Mouse (Mus musculus) liver, embryonic 14.5 days (tissue): ENCODE results near the gene Tbc1d14. TPM values are rescaled to one million over a fixed set of nuclear protein-coding genes. Genes with fewer than 3 reads are reported as not detected.

ENCODE experiments used
- ATAC-seq: fragments of 200-750 bp; cut with Nextera tagmentation; 2 replicates; pipeline ENCODE4 v1.8.0; 2017; ENCODE audit warnings: moderate number of reproducible peaks, mild to moderate bottlenecking, moderate library complexity; ENCODE audit not compliant: insufficient read depth
- DNase-seq, 3 experiments: peaks; one replicate each; pipeline ENCODE4 v3.0.0-alpha.2; 2012 to 2013; ENCODE audit warnings: low read depth in 3 of 3, low spot score in 3 of 3
- H3K27ac ChIP-seq: fragments of 300-500 bp; sonication (generic); 2 replicates; pipeline ENCODE4 v1.5.1; 2014; ENCODE audit warnings: moderate library complexity, mild to moderate bottlenecking, control low read depth, inconsistent platforms
- H3K27me3 ChIP-seq: fragments of 300-500 bp; sonication (generic); 2 replicates; pipeline ENCODE4 v1.6.1; 2014; ENCODE audit warnings: mild to moderate bottlenecking, low read length, moderate library complexity; ENCODE audit not compliant: control insufficient read depth, insufficient read depth
- H3K36me3 ChIP-seq: fragments of 300-500 bp; sonication (generic); replicated peaks from 2 replicates; pipeline ENCODE4 v1.6.1; 2014; ENCODE audit warnings: low read depth; ENCODE audit not compliant: control insufficient read depth, insufficient read depth
- H3K4me1 ChIP-seq, 2 experiments: fragments of 200-500 bp in 1 of 2; fragments of 300-500 bp in 1 of 2; sonication (generic) in 1 of 2; replicated peaks; 2 replicates each; pipeline ENCODE4 v1.6.1; 2012 to 2014; ENCODE audit warnings: antibody characterized with exemption in 1 of 2, inconsistent platforms in 1 of 2, low read length in 1 of 2; ENCODE audit not compliant: control insufficient read depth in 2 of 2, insufficient read depth in 2 of 2
- H3K4me2 ChIP-seq: fragments of 300-500 bp; sonication (generic); 2 replicates; pipeline ENCODE4 v1.6.1; 2014; ENCODE audit warnings: low read depth, mild to moderate bottlenecking, control low read depth, moderate library complexity
- H3K4me3 ChIP-seq, 2 experiments: fragments of 200-500 bp in 1 of 2; fragments of 300-500 bp in 1 of 2; sonication (generic) in 1 of 2; 2 replicates each; pipeline ENCODE4 v1.5.1; 2012 to 2014; ENCODE audit warnings: low read depth in 2 of 2, low read length in 2 of 2, mild to moderate bottlenecking in 2 of 2, control low read depth in 1 of 2, inconsistent platforms in 1 of 2, moderate library complexity in 1 of 2; ENCODE audit not compliant: insufficient read depth in 1 of 2
- H3K9ac ChIP-seq: fragments of 300-500 bp; sonication (generic); replicated peaks from 2 replicates; pipeline ENCODE4 v1.6.1; 2014; ENCODE audit warnings: mild to moderate bottlenecking, control low read depth, moderate library complexity
- H3K9me3 ChIP-seq: fragments of 300-500 bp; sonication (generic); 2 replicates; pipeline ENCODE4 v1.6.1; 2016; ENCODE audit warnings: low read length, mixed read lengths; ENCODE audit not compliant: control insufficient read depth
- CTCF ChIP-seq: IDR thresholded peaks from 2 replicates; pipeline ENCODE4 v1.5.1; 2016; ENCODE audit warnings: antibody characterized with exemption, low read depth, control low read depth
- EP300 ChIP-seq: IDR thresholded peaks from 2 replicates; pipeline ENCODE4 v1.6.1; 2016; ENCODE audit warnings: antibody characterized with exemption, low read depth
- WGBS: fragments of 180-500 bp; shearing (Covaris S2); extraction: QIAGEN DNeasy Blood & Tissue Kit; methylation state at CpG from one replicate; pipeline ENCODE4 v1.1.7; 2014; ENCODE audit not compliant: insufficient replicate concordance; 5-methylcytosine and 5-hydroxymethylcytosine counted together
- polyA plus RNA-seq, 2 experiments: library from polyadenylated mRNA; depleted of rRNA in 1 of 2; stranded (reverse) in 1 of 2; unstranded in 1 of 2; fragments of >200 nt; fragmentation: Nextera tagmentation in 1 of 2; extraction: Ambion mirVana in 1 of 2; gene quantifications; 2 replicates each; pipeline versions ENCODE4 v1.2.1 to v1.2.3; 2012 to 2014

Gene Tbc1d14
- polyA plus RNA-seq, 2 experiments = 6.8 to 8.2 TPM

DNA sequence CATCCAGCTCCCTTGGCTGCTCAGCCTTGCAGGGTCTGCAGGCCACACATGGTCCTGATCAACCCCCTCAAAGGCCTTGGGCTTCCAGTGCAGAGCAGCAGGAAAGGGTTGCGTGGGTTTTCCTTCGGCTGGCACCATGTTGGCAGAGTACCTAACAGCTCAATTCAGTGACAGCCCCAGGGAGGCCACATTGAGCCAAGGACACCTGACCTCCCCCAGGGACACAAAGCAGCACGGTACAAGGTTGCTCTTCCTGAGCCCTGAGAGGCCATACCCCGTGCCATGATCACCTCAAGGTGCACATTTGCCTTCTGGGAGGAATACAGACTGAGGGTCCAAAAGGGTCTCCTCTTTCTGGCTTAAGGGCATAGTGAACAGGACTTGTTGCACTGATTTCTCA, 148.5 kb downstream of the Tbc1d14 start:
- Histone ChIP-seq H3K36me3 (no peaks in the 10 kb centered on the region), H3K9me3 (no peaks in the 10 kb centered on the region), H3K4me3 (no peak overlapping the region), H3K27ac (no peak overlapping the region), H3K4me1 (no peaks in the 10 kb centered on the region), H3K9ac (no peak overlapping the region), H3K4me2 (no peak overlapping the region), H3K27me3 (peaks cover 5% of the 10 kb centered on the region)
- no peak for DNase-seq
- TF ChIP-seq CTCF (no peak), EP300 (no peak)
- 37% methylated on average over 4 of the region's 4 CpGs for WGBS
- no peak for ATAC-seq

DNA sequence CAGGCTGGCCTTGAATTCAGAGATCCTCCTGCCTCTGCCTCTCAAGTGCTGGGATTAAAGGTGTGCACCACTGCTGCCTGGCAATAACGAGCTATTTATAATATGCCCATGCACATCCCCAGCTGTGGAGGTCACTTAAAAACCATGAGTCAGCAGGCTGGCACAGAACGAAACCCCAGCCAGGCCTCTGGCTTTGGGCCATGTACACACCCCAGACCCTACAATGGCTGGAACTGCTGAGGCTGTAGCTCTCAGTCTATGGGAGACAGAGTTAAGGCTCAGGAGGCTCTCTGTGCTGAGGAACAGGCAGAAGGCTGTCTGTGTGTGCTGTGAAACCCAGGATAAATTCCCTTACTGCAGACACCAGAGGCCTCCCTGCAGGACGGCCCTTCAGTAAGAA, 152.3 kb downstream of the Tbc1d14 start:
- ATAC-seq (no peak), DNase-seq (no peak)
- Histone ChIP-seq H3K9ac (no peak overlapping the region), H3K27ac (no peak overlapping the region), H3K9me3 (no peaks in the 10 kb centered on the region), H3K27me3 (peaks cover 5% of the 10 kb centered on the region), H3K4me3 (no peak overlapping the region), H3K4me1 (no peaks in the 10 kb centered on the region), H3K4me2 (no peak overlapping the region), H3K36me3 (no peaks in the 10 kb centered on the region)
- TF ChIP-seq CTCF (no peak), EP300 (no peak)
- WGBS = 53% methylated on average over 3 of the region's 3 CpGs

Other genes starting within 250 kb of the Tbc1d14 start
- 0.33 and 0.42 TPM in 2 replicates for gene Sorcs2, start 195.1 kb downstream of the Tbc1d14 start, polyA plus RNA-seq (2012; rRNA removed)
- gene Sorcs2, start 195.1 kb downstream of the Tbc1d14 start, polyA plus RNA-seq (2014; fragmentation: Nextera tagmentation; extraction: Ambion mirVana) = 0.17 and 0.25 TPM in 2 replicates
- 10.4 and 16.8 TPM in 2 replicates for gene Grpel1, start 128.3 kb downstream of the Tbc1d14 start, polyA plus RNA-seq (2012; rRNA removed)
- gene Grpel1, start 128.3 kb downstream of the Tbc1d14 start, polyA plus RNA-seq (2014; fragmentation: Nextera tagmentation; extraction: Ambion mirVana) = 40.6 and 42.4 TPM in 2 replicates
- 3.7 and 4.6 TPM in 2 replicates for gene Tada2b, start 109.0 kb downstream of the Tbc1d14 start, polyA plus RNA-seq (2012; rRNA removed)
- gene Tada2b, start 109.0 kb downstream of the Tbc1d14 start, polyA plus RNA-seq (2014; fragmentation: Nextera tagmentation; extraction: Ambion mirVana) = 1.4 and 2.2 TPM in 2 replicates
- gene Ccdc96, start 108.7 kb downstream of the Tbc1d14 start, polyA plus RNA-seq (2012; rRNA removed) = 0.10 and 0.11 TPM in 2 replicates
- gene Ccdc96, start 108.7 kb downstream of the Tbc1d14 start, polyA plus RNA-seq (2014; fragmentation: Nextera tagmentation; extraction: Ambion mirVana) = 0.11 and 0.18 TPM in 2 replicates
- 13.9 and 16.2 TPM in 2 replicates for gene D5Ertd579e, start 102.7 kb upstream of the Tbc1d14 start, polyA plus RNA-seq (2012; rRNA removed)
- 22.7 and 24.1 TPM in 2 replicates for gene D5Ertd579e, start 102.7 kb upstream of the Tbc1d14 start, polyA plus RNA-seq (2014; fragmentation: Nextera tagmentation; extraction: Ambion mirVana)
- 10.6 and 10.9 TPM in 2 replicates for gene Bloc1s4, start 155.4 kb upstream of the Tbc1d14 start, polyA plus RNA-seq (2012; rRNA removed)
- 11.9 and 14.4 TPM in 2 replicates for gene Bloc1s4, start 155.4 kb upstream of the Tbc1d14 start, polyA plus RNA-seq (2014; fragmentation: Nextera tagmentation; extraction: Ambion mirVana)
- 57.9 and 68.4 TPM in 2 replicates for gene Mrfap1, start 203.5 kb upstream of the Tbc1d14 start, polyA plus RNA-seq (2012; rRNA removed)
- 156 and 172 TPM in 2 replicates for gene Mrfap1, start 203.5 kb upstream of the Tbc1d14 start, polyA plus RNA-seq (2014; fragmentation: Nextera tagmentation; extraction: Ambion mirVana)
- 11.5 and 13.1 TPM in 2 replicates for gene Man2b2, start 237.4 kb upstream of the Tbc1d14 start, polyA plus RNA-seq (2012; rRNA removed)
- 10.4 and 11.5 TPM in 2 replicates for gene Man2b2, start 237.4 kb upstream of the Tbc1d14 start, polyA plus RNA-seq (2014; fragmentation: Nextera tagmentation; extraction: Ambion mirVana)